Mouse (Mus musculus) adrenal gland, postnatal 36 days (tissue): ENCODE results near the gene Tldc1. TPM values are rescaled to one million over a fixed set of nuclear protein-coding genes. Genes with fewer than 3 reads are reported as not detected.
A peak's percentile ranks its signal among the peaks of the same experiment; 100 is the strongest.

Experiments
- DNase-seq, 2 experiments: peaks; one replicate each; pipeline ENCODE4 v3.0.0; 2021; ENCODE audit warnings: mixed read lengths in 1 of 2
- total RNA-seq, 2 experiments: library from RNA; stranded (reverse); gene quantifications; 2 replicates each; pipeline ENCODE4 v1.2.3; 2021

The Tldc1 gene
- total RNA-seq, 2 experiments from 2014 or later: 11.0 to 17.4 TPM

DNA sequence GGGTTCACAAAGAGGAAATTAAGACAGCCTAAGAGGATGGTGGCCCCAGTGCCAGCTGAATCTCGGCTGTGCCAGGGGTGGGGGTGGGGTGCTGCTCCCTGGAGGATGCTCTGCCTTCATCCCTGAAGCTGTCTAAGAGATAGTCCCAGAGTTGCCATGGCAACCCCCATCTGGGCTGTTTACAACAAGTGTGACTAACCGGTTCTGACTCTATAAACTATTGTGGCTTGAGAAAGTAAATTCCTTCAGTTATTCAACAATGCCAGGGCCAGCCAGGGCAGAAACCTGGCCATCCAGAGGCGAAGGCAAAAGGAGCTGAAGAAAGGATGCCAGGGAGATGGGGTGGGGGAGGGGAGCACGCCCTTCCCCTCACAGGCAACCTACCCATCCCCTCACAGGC lies 23.0 kb upstream of the Tldc1 start:
- no peak for DNase-seq

GRCm38 (mm10) chr8:119798965-119799264 lies 20.7 kb upstream of the Tldc1 start:
- DNase-seq: no peak

- peak; percentile 43 to 61 for DNase-seq
Observed at GRCm38 (mm10) chr8:119798170-119798964, 20.2 kb upstream of the Tldc1 start.

DNA sequence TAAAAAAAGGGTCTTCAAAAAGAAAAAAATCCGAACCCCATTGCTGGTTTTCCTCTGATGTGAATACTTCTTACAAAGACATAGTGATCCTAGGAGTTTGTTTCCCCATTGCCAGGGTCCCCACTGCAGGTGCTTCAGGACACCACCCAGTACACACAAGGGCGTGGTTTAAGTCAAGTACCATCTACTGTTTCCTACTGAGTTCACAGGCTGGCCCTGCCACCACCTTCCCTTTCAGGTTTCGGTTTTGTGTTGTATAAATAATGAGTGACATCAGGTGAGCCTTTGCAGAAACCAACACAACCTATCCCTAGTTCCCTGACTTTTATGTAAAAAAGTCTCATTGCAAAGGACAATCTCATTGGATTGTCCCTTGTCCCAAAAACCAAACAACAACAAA lies 17.4 kb upstream of the Tldc1 start:
- no peak for DNase-seq

DNA sequence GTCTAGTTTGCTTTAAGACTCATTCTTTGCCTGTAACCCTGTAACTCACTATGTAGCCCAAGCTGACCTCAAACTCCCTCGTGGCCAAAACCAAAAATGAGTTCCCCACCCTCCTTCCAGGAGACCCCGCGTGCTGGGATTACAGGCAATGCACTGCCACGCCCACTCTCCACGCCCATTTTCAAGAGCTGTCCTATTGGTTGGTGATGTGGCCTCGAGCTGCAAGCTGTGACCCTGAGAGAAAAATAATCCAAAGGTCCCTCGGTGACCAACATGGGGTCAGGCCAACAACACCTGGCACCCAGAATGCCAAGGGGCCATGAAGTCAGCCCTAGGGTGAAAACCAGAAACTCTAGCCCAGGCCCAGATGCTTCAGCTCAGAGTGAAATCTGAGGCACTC lies 16.5 kb upstream of the Tldc1 start:
- no peak for DNase-seq

DNA sequence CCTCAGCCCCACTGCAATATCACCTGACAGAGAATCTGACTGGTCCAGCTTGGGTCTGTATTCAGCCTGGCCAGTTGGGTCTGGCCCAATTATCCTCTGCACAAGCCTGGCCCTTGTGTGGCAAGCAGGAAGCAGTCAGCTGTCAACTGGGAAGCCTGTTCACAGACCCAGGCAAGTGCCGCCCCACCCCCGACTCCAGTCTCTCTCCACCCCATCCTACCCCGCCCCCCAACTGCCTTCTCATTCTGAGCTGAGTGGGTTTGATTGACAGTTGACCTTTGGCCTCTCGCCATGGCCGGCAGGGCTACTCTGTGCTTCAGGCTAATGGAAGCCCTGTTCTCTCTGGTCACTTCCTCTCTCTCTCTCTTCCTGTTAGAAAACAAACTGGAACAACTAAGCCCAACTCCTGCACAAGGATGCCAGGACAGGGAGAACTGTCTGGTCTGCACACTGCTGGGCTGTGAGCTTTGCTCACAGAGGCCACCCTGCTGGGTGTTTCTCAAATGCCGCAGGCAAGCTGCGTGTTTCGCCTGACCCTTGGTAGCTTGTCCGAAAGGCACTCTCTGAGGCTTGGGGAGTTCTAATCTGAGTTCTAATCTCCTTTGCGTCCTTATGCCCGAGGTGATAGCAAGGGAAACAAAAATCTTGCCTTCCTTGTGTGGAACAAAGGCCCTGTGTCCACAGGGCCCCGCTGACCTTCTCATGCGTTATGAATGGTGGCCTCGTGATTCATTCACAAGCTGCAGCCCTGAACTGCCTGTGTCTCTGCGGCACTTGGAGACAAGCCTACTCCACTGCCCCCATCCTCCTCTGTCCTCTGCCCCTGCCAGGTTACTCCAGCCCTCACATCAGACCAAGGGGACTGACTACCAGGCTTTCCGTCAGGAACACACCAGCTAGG lies 13.8 kb upstream of the Tldc1 start:
- peak; percentile 73 to 83 for DNase-seq

DNA sequence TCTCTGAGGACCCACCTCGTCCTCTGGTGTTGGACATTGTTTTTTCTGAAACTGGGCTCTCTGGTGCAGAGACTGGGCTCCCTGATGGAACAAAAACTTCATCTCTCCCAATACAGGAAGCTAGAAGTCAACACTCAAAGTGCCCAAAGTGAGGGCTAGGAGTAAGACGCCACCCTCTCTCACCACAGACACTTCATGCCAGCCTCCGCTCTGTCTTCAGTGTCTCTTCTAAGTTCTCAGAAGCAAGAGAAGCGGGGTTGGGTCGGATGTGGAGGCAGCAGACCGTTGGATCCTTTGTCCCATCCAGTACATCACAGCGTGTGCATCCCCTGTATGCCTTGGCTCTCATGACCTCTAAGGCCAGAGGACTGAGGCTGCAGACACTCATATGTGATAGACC lies 11.4 kb upstream of the Tldc1 start:
- no peak for DNase-seq

GRCm38 (mm10) chr8:119788607-119789381 lies 10.6 kb upstream of the Tldc1 start:
- no peak for DNase-seq

DNA sequence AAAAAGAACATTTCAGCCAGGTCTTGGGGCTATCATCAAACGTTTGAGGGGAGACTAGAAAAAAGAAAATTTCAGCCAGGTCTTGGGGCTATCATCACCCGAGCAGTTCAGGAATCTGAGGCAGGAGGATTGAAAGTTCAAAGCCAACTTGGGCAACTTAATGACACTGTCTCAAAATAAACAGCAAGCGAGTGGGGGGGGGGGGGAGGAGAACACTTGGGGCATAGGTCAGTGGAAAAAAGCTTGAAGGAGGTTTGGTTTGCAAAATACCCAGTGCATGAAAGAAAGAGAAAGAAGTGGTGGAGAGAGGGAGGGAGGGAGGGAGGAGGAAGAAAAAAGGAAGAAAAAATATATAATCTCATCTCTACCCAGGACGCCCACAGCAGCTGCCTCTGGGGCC lies 9.1 kb upstream of the Tldc1 start:
- no peak for DNase-seq

- DNase-seq: no peak
Observed at GRCm38 (mm10) chr8:119786871-119787270, 8.7 kb upstream of the Tldc1 start.

DNA sequence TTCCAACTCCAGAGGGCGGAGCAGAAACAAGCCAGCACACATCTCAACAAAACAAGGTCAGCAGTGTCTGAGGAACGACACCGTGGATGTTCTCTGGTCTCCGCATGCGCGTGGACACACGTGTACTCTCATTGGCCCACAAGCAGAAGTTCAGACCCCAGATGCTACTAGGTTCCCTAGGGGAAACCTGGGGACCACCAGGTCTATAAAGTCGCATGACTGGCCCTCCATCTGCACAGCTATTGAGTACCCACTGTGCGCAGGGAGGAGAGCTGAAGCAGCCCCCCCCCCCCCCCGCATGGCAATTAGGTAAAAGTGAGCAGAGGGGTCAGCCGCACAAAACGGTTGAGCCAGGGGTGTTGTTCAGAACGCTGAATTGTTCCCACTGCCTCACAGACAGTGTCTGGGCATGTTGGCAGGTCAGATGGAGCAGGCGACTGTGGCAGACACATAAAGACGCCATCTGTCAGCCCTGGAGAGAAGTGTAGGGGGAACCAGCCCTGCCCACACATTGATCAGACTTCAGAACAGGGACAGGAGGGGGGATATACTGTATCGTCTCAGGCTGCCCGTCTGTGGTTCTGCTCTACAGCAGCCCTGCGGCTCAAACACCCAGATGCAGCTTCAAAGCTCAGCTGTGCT lies 7.7 kb upstream of the Tldc1 start:
- no peak for DNase-seq

DNA sequence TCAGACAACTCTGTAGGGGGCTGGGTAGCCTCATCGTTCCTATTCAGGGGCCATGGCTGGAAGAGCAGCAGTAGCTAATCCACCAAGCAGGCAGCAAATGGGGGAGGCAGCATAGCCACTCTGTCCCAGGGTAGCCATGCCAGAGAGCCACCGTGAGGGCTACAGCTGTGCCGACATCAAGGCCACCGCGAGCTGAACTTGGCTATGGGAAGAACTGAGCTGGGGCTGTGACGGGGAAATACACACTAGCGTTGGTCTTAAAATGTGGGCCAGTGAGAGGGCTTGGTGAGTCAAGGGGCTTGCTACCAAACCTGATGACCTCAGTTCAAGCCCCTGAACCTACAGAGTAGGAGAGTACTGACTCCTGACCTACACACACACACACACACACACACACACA lies 6.5 kb upstream of the Tldc1 start:
- DNase-seq: no peak

DNA sequence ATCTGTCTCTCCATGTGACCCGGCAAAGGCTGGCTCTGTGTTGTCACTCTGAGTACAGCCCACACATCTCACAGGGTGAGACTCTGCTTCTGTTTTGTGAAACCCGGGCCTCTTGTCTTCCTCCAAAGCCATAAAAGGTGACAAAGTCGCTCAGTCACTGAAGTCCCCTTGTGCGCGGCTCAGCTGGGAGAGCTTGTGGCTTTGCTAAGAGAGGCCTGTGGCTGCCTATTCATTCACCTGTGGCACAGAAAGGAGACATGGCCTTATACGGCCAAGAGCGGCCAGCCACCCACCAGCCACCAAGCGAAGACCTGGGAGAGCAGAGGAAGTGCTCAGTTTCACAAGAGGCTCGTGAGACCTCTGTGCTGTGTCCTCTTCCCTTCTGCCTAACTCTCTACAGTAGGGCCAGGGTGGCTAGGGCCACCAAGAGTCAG lies 5.9 kb upstream of the Tldc1 start:
- DNase-seq: no peak

- DNase-seq: no peak
Observed at GRCm38 (mm10) chr8:119783579-119783978, 5.4 kb upstream of the Tldc1 start.

GRCm38 (mm10) chr8:119782715-119783114 lies 4.5 kb upstream of the Tldc1 start:
- DNase-seq: peak; percentile 83 to 85

DNA sequence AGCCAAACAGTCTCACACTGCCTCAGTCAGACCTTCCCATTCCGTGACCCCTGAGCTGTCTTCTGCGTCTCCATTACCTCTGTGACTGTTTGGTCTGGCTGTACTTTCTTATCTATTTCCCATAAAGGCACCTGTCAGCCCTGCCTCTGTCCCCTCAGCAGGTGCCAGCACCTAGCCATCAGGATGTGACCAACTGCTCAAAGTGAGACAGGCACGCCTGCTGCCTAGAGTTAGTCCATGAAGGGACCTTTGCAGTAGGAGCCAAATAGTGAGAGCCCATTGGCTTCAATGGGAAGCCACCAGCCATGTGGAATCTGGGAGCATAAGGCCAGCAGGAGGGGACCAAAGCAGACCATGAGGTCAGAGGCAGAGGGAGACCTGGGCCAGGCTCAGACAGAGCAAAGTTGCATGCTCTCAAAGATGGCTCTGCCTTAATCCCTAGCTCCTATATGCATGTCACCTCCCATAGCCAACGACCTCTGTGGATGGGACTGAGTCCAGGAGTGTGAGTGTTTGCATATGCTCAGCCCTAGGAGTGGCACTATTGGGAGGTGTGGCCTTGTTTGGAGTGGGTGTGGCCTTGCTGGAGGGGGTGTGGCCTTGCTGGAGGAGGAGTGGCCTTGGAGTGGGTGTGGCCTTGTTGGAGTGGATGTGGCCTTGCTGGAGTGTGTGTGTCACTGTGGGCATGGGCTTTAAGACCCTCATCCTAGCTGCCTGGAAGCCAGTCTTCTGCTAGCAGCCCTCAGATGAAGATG lies 3.0 kb upstream of the Tldc1 start:
- peak; percentile 30 to 33 for DNase-seq

- no peak for DNase-seq
Observed at GRCm38 (mm10) chr8:119780402-119781049, 2.3 kb upstream of the Tldc1 start.

- DNase-seq: peak; percentile 78 to 87
Observed at GRCm38 (mm10) chr8:119779013-119779737, 959 bp upstream of the Tldc1 start.

GRCm38 (mm10) chr8:119777765-119778164 lies 451 bp downstream of the Tldc1 start:
- peak in 1 of 2 experiments; percentile 42 for DNase-seq

- DNase-seq: peak; percentile 27 to 51
Observed at GRCm38 (mm10) chr8:119776668-119777245, 1.5 kb downstream of the Tldc1 start.
